Mouse (Mus musculus) limb, embryonic 11.5 days (tissue): Measurements from ENCODE around the gene Hist1h2ba. TPM values are rescaled to one million over a fixed set of nuclear protein-coding genes. Genes with fewer than 3 reads are reported as not detected.

ENCODE experiments used
- ATAC-seq: fragments of 200-750 bp; cut with Nextera tagmentation; 2 replicates; pipeline ENCODE4 v1.8.0; 2017; ENCODE audit warnings: low read depth; ENCODE audit not compliant: insufficient number of reproducible peaks, low FRiP score, low TSS enrichment
- DNase-seq: peaks from one replicate; pipeline ENCODE4 v3.0.0-alpha.2; 2015; ENCODE audit warnings: low spot score
- H3K27ac ChIP-seq: fragments of 300-500 bp; sonication (generic); replicated peaks from 2 replicates; pipeline ENCODE4 v1.5.1; 2014; ENCODE audit warnings: low read depth, mild to moderate bottlenecking, low read length
- H3K27me3 ChIP-seq: fragments of 300-500 bp; sonication (generic); 2 replicates; pipeline ENCODE4 v1.6.1; 2014; ENCODE audit warnings: mild to moderate bottlenecking, low read length, mixed read lengths; ENCODE audit not compliant: control insufficient read depth, insufficient read depth
- H3K36me3 ChIP-seq: fragments of 300-500 bp; sonication (generic); 2 replicates; pipeline ENCODE4 v1.6.1; 2014; ENCODE audit warnings: mild to moderate bottlenecking, low read length, moderate library complexity, mixed read lengths; ENCODE audit not compliant: control insufficient read depth, insufficient read depth
- H3K4me1 ChIP-seq: fragments of 300-500 bp; sonication (generic); 2 replicates; pipeline ENCODE4 v1.6.1; 2014; ENCODE audit warnings: low read length, mixed read lengths; ENCODE audit not compliant: control insufficient read depth, insufficient read depth
- H3K4me2 ChIP-seq: fragments of 300-500 bp; sonication (generic); 2 replicates; pipeline ENCODE4 v1.6.1; 2014; ENCODE audit warnings: low read depth, mild to moderate bottlenecking, moderate library complexity; ENCODE audit not compliant: severe bottlenecking
- H3K4me3 ChIP-seq: fragments of 300-500 bp; sonication (generic); 2 replicates; pipeline ENCODE4 v1.5.1; 2014; ENCODE audit warnings: low read depth, low read length
- H3K9ac ChIP-seq: fragments of 300-500 bp; sonication (generic); 2 replicates; pipeline ENCODE4 v1.6.1; 2014; ENCODE audit warnings: mild to moderate bottlenecking, low read length
- H3K9me3 ChIP-seq: fragments of 300-500 bp; sonication (generic); 2 replicates; pipeline ENCODE4 v1.6.1; 2016; ENCODE audit warnings: low read length; ENCODE audit not compliant: control insufficient read depth
- WGBS: fragments of 180-500 bp; shearing (Covaris S2); extraction: QIAGEN DNeasy Blood & Tissue Kit; methylation state at CpG from one replicate; pipeline ENCODE4 v1.1.7; 2014; 5-methylcytosine and 5-hydroxymethylcytosine counted together
- polyA plus RNA-seq: library from polyadenylated mRNA; unstranded; fragments of >200 nt; fragmentation: Nextera tagmentation; extraction: Ambion mirVana; gene quantifications from 2 replicates; pipeline ENCODE4 v1.2.1, GENCODE M21; 2014

Hist1h2ba gene
- polyA plus RNA-seq, 1 experiment from 2014 or later: not detected

DNA sequence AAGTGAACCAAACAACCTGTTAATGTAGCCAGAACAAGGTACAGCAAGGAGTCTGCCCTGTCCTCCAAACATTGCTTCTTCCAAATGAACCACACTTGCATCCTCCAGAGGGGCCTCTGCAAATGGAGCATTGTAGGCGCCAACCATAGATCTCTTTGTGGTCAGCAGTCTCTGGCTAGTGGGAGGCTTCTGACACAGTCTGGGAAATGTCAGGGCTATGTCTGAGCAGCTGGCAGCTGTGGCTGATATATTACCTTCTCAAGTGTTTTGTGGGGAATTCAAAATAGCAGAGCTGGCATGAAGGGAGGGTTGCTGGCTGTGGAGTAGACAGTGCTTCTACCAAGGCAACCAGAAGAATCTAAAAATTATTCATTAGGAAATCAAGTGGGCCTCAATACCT is 17.8 kb downstream of the Hist1h2ba start:
- no peaks in the 10 kb centered on the region for H3K9me3 ChIP-seq
- H3K4me2 ChIP-seq: no peak overlapping the region
- no peaks in the 10 kb centered on the region for H3K4me1 ChIP-seq
- no peak overlapping the region for H3K4me3 ChIP-seq
- ATAC-seq: no peak
- H3K27ac ChIP-seq: no peak overlapping the region
- no peak for DNase-seq
- no peaks in the 10 kb centered on the region for H3K27me3 ChIP-seq
- no peak overlapping the region for H3K9ac ChIP-seq
- 66% methylated on average over 1 of the region's 1 CpGs for WGBS
- no peaks in the 10 kb centered on the region for H3K36me3 ChIP-seq

DNA sequence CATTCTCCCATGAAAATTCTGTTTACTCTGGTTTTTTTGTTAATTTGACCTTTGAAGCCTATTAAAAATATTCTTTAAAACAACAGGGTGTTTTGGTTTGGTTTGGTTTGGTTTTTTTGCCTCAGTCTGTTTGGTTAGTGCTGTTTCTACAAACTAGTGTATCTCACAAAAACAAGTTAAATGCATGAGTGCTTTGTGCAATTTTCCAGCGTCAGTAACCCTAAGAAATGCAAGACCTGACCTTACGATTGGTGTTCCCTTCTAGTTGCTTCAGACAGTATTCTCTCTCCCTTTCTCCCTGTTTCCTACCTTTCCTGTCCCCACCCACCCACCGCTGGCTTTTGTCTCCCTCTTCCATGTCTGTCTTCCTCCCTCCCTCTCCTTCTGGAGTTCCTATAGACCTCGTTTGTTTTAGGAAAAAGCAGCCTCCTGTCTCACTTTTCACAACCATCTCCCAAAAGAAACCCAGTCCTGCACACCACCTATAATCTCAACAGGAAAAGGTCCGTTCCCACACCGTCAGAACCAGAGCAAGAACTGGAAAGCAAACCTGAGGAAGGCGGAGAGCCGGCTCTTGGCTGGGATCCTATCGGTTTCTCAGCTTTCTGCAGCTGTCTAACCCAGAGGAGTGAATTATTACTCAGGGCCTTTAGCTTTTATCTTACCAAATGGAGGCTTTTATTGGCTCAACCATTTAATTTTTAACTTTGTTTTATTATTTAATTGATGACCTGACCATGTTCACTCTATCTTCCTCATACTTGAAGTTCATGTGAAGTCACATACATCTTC is 19.4 kb downstream of the Hist1h2ba start, which contains the start of gene Slc17a4:
Gene Slc17a4 (minus strand): TSS at position 634 of the 792 bp plus-strand sequence.
- Histone ChIP-seq H3K4me2 (no peak within 1 kb of the TSS), H3K4me1 (no peaks in the 10 kb centered on the region), H3K9me3 (no peaks in the 10 kb centered on the region), H3K4me3 (no peak within 1 kb of the TSS), H3K9ac (no peak within 1 kb of the TSS), H3K36me3 (no peaks in the 10 kb centered on the region), H3K27ac (no peak within 1 kb of the TSS), H3K27me3 (no peaks in the 10 kb centered on the region)
- DNase-seq: no peak
- 73% methylated on average over 9 of the region's 9 CpGs for WGBS
- ATAC-seq: no peak

DNA sequence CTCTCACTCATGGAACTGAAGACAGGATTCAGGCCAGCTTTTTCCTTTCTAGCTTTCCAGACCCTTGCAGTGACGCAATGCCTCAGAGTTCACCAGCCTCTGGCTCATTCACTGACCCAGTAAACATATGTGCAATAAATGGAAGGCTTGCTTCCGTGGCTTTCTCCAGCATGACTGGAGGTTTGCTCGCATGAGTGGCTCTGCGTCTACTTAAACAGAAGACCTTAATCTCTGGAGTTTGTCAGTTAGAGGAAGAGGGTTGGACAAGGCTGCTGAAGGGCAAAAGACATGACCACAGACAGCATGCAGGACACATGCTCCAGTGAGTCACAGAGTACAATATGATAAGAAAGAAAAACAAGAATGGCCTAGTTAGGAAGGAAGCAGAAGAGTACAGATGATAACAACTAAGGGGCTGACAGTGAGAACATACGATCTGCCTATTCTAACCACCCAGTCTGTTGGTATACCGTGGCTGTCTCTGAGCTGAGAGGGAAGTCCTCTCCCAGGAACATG is 20.1 kb downstream of the Hist1h2ba start:
- Histone ChIP-seq H3K4me1 (no peaks in the 10 kb centered on the region), H3K9me3 (no peaks in the 10 kb centered on the region), H3K4me3 (no peak overlapping the region), H3K4me2 (no peak overlapping the region), H3K36me3 (no peaks in the 10 kb centered on the region), H3K27me3 (no peaks in the 10 kb centered on the region), H3K9ac (no peak overlapping the region), H3K27ac (no peak overlapping the region)
- WGBS: 62% methylated on average over 6 of the region's 6 CpGs
- no peak for ATAC-seq
- no peak for DNase-seq

DNA sequence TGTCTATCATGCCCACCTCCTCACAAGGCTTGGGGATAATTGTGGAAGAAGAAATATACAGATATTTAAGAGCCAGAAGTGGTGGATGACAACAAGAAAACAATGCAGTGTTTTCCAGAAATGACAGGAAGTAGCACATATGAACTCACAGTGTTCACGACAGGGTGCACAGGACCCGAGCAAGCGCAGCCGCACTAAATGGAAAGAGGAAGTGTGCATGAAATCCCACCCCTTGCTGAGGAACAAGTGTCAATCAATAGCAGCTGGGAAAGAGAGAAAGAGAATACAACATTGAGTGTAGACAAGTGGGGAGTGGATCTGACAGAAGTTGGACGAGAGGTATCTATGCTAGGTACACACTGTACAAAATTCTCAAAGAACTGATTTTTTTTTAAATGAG is 22.6 kb downstream of the Hist1h2ba start:
- ATAC-seq (no peak), DNase-seq (no peak)
- Histone ChIP-seq H3K4me2 (no peak overlapping the region), H3K9ac (no peak overlapping the region), H3K4me3 (no peak overlapping the region), H3K4me1 (no peaks in the 10 kb centered on the region), H3K27ac (no peak overlapping the region), H3K9me3 (no peaks in the 10 kb centered on the region), H3K27me3 (no peaks in the 10 kb centered on the region), H3K36me3 (no peaks in the 10 kb centered on the region)
- WGBS: 83% methylated on average over 5 of the region's 5 CpGs

DNA sequence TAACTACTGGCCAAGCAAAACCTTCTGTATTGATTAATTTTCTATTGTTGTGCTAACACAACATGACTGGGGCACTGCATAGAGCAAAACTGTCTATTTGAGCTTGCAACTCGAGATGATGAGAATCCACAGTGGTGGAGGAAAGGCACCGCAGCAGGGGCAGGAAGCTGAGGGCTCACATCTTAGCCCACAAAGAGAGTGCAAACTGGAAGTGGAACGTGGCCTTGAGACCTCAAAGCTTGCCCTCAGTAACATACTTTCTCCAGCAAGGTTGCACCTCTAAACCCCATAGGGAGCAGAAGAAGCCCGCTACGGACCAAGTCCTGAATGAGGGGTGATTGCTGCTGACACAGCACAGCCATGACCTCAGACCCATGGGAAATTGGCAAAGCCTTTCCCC is 23.8 kb downstream of the Hist1h2ba start:
- Histone ChIP-seq H3K4me2 (no peak overlapping the region), H3K27me3 (no peaks in the 10 kb centered on the region), H3K9ac (no peak overlapping the region), H3K27ac (no peak overlapping the region), H3K36me3 (no peaks in the 10 kb centered on the region), H3K9me3 (no peaks in the 10 kb centered on the region), H3K4me1 (no peaks in the 10 kb centered on the region), H3K4me3 (no peak overlapping the region)
- 80% methylated on average over 5 of the region's 5 CpGs for WGBS
- DNase-seq (no peak), ATAC-seq (no peak)

DNA sequence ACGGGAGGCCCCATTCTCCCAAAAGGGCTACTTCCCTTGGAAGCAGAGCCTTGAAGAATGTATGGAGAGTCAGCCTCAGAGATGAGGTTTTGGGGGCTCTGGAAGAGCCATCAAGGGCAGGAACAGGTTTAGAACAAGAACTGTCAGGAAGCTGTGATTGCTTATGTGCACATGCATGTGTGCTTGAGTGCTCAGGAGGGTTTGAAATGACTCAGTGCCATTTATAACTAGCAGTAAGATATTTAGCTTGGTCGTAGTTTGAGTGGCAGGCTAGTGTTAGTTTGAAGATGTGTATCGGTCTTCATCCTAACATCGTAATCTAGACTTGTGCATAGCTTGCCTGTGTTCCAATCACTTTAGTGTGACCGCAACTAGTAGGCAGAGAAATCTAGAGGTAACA is 27.1 kb downstream of the Hist1h2ba start:
- Histone ChIP-seq H3K4me1 (no peaks in the 10 kb centered on the region), H3K4me2 (no peak overlapping the region), H3K4me3 (no peak overlapping the region), H3K36me3 (no peaks in the 10 kb centered on the region), H3K27ac (no peak overlapping the region), H3K27me3 (no peaks in the 10 kb centered on the region), H3K9ac (no peak overlapping the region), H3K9me3 (no peaks in the 10 kb centered on the region)
- 94% methylated on average over 5 of the region's 5 CpGs for WGBS
- ATAC-seq (no peak), DNase-seq (no peak)

DNA sequence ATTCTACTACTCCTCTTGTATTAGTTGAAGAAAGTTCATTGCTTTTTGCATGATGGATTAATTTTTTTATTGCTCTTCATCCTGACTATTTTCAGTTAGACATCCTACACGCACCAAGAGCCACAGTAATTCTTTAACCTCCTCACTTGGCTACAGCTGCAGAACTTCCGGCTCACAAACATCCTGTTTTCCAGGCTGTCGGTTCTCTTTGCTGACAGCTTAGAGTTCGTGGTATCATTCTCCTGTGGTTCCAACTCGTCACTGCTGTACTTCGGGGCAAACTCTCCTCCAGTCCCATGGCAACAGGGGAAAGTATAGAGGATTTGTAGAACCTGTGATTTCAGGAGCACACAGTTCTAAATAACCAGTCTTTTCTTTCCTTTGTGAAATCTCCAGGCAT is 35.7 kb downstream of the Hist1h2ba start:
- no peak for DNase-seq
- Histone ChIP-seq H3K9ac (no peak overlapping the region), H3K27me3 (no peaks in the 10 kb centered on the region), H3K27ac (no peak overlapping the region), H3K4me2 (no peak overlapping the region), H3K4me1 (no peaks in the 10 kb centered on the region), H3K36me3 (no peaks in the 10 kb centered on the region), H3K9me3 (no peaks in the 10 kb centered on the region), H3K4me3 (no peak overlapping the region)
- no peak for ATAC-seq
- WGBS: 75% methylated on average over 6 of the region's 6 CpGs

DNA sequence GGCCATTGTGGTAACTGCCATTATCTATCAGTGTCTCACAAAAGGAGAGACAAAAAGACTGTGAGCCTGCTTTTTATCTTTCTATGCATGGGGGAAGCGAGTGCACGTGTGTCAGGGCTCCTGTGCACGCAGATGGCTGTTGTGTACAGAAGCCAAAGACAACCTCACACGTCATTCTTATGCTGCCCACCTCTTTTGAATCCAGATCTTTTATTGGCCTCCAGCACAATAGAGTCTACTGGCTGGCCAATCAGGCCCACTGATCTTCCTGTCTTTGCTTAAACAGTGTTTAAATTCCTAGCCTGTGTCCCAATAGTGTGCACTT is 40.7 kb downstream of the Hist1h2ba start:
- WGBS: 76% methylated on average over 4 of the region's 4 CpGs
- DNase-seq: no peak

More for the DNA sequence above, 40.7 kb downstream of the Hist1h2ba start:
- H3K4me3 ChIP-seq: no peak overlapping the region
- H3K9ac ChIP-seq: no peak overlapping the region
- no peaks in the 10 kb centered on the region for H3K36me3 ChIP-seq
- no peak overlapping the region for H3K4me2 ChIP-seq
- ATAC-seq: no peak
- H3K27ac ChIP-seq: no peak overlapping the region
- H3K4me1 ChIP-seq: no peaks in the 10 kb centered on the region; the same call in 1 of the 2 replicates
- H3K9me3 ChIP-seq: no peaks in the 10 kb centered on the region
- no peaks in the 10 kb centered on the region for H3K27me3 ChIP-seq
